In the genomic region with DNA sequence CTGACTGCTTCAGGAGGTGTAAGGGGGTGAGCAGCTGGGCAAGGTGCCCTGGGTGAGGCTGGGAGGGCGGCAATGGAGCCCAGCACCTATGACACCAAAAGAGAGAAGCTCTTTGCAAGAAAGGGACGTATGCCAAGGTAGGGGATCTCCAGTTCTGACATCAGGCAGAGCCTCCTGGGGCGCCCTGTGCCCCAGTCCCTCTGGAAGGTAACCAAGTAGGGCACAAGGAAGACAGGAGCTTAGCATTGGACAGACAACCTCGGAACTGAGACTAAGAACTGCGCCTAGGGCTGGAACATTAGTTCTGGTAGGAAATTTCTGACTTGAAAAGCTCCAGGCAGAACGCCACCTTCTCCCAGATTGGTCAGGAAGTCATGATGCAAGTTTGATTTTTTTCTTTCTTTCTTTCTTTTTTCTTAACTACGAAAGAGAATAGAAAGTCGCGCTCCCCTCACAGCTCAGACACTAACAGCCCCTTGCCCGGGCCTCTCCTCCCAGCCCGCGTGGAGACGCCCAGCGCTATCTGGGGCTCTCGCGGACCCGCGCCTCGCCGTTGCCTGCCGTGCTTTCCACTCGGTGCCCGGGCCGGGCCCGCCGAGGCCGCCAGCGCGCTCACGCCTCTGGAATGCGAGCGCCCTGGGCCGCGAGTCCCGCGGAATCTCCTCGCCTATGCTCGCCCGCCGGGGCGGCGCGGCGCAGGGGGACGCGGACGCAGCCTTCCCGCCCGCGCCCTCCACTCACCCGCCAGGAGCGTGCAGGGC, we compare ENCODE assay signal across 7 mouse cellular contexts. TPM values are rescaled to one million over a fixed set of nuclear protein-coding genes. Genes with fewer than 3 reads are reported as not detected.
DNase-seq lines count a peak whose midpoint lies in the region; ATAC-seq and TF ChIP-seq lines count a peak whose summit lies in the region.

No protein-coding gene starts in this region.

- H3K27ac ChIP-seq in ES-Bruce4 (ENCODE audit: insufficient read depth, low read length): no peak overlapping the region
- peak overlapping the region; percentile 91 for H3K27ac ChIP-seq in forebrain, embryonic 10.5 days
- H3K27ac ChIP-seq in hindbrain, embryonic 15.5 days (replicated peaks): peak overlapping the region; percentile 16
- peak overlapping the region; percentile 98 for H3K27ac ChIP-seq in liver, embryonic 12.5 days
- no peak overlapping the region for H3K27ac ChIP-seq in neural tube, embryonic 14.5 days (ENCODE audit: low read depth, low read length)

- TF ChIP-seq EP300 in ES-Bruce4 (IDR thresholded peaks at IDR 0.05; ENCODE audit: insufficient read depth, low read depth, low read length): no peak

- H3K4me2 ChIP-seq in hindbrain, embryonic 15.5 days: peak overlapping the region; percentile 76
- H3K4me2 ChIP-seq in liver, embryonic 12.5 days: peak overlapping the region; percentile 98
- H3K4me2 ChIP-seq in neural tube, embryonic 14.5 days (ENCODE audit: low read depth, low read length): peak overlapping the region; percentile 79

- 4% methylated on average over 52 of the region's 52 CpGs for WGBS in forebrain, embryonic 10.5 days
- 5% methylated on average over 52 of the region's 52 CpGs for whole genome bisulfite sequencing in hindbrain, embryonic 15.5 days
- WGBS in liver, embryonic 12.5 days (ENCODE audit: insufficient replicate concordance): 2% methylated on average over 52 of the region's 52 CpGs
- WGBS in neural tube, embryonic 14.5 days: 4% methylated on average over 47 of the region's 52 CpGs

- 0 out of 2 replicates have a peak, but pooled peaks cover 4% of the 10 kb centered on the region for H3K36me3 ChIP-seq in ES-Bruce4 (ENCODE audit: control insufficient read depth, insufficient read depth, low read length, poor library complexity, severe bottlenecking)
- H3K36me3 ChIP-seq in forebrain, embryonic 10.5 days (replicated peaks): peaks cover 6% of the 10 kb centered on the region; the same call in 1 of the 2 replicates
- no peaks in the 10 kb centered on the region for H3K36me3 ChIP-seq in hindbrain, embryonic 15.5 days
- H3K36me3 ChIP-seq in liver, embryonic 12.5 days: peaks cover 14% of the 10 kb centered on the region
- no peaks in the 10 kb centered on the region for H3K36me3 ChIP-seq in neural tube, embryonic 14.5 days (ENCODE audit: control insufficient read depth, insufficient read depth, low read length)

- ATAC-seq in hindbrain, embryonic 15.5 days (ENCODE audit: low FRiP score, low read depth): 0 out of 2 replicates have a peak, but pooled peaks have one; percentile 36
- ATAC-seq in liver, embryonic 12.5 days: peak; percentile 22; the same call in 1 of the 2 replicates
- 0 out of 2 replicates have a peak, but pooled peaks have one; percentile 51 for ATAC-seq in neural tube, embryonic 14.5 days (ENCODE audit: low read depth)

- intact Hi-C loops in left cerebral cortex, postnatal 14 days (cut with DNase I): no loop called here

- H3K9ac ChIP-seq in ES-Bruce4 (ENCODE audit: low read depth, poor library complexity, severe bottlenecking): peak overlapping the region; percentile 96
- peak overlapping the region; percentile 46 for H3K9ac ChIP-seq in hindbrain, embryonic 15.5 days
- H3K9ac ChIP-seq in liver, embryonic 12.5 days: peak overlapping the region; percentile 99
- H3K9ac ChIP-seq in neural tube, embryonic 14.5 days (replicated peaks; ENCODE audit: low read depth, low read length): peak overlapping the region; percentile 65

- no peak for TF ChIP-seq CTCF in ES-Bruce4 (IDR thresholded peaks at IDR 0.05; ENCODE audit: low read depth, low read length)

- no peak for TF ChIP-seq POLR2A in ES-Bruce4 (IDR thresholded peaks at IDR 0.05; ENCODE audit: insufficient read depth, low read length)

- H3K9me3 ChIP-seq in ES-Bruce4 (replicated peaks; ENCODE audit: control insufficient read depth, insufficient read depth, low read length, poor library complexity, severe bottlenecking): no peaks in the 10 kb centered on the region
- no peaks in the 10 kb centered on the region for H3K9me3 ChIP-seq in forebrain, embryonic 10.5 days
- H3K9me3 ChIP-seq in hindbrain, embryonic 15.5 days: no peaks in the 10 kb centered on the region
- no peaks in the 10 kb centered on the region for H3K9me3 ChIP-seq in liver, embryonic 12.5 days (replicated peaks)
- no peaks in the 10 kb centered on the region for H3K9me3 ChIP-seq in neural tube, embryonic 14.5 days (ENCODE audit: control insufficient read depth, low read length)

- peaks cover 5% of the 10 kb centered on the region for H3K4me1 ChIP-seq in ES-Bruce4 (ENCODE audit: control insufficient read depth, insufficient read depth, low read length)
- peaks cover 56% of the 10 kb centered on the region for H3K4me1 ChIP-seq in forebrain, embryonic 10.5 days
- peaks cover 14% of the 10 kb centered on the region for H3K4me1 ChIP-seq in hindbrain, embryonic 15.5 days (replicated peaks)
- H3K4me1 ChIP-seq in liver, embryonic 12.5 days: peaks cover 77% of the 10 kb centered on the region
- 0 out of 2 replicates have a peak, but pooled peaks cover 2% of the 10 kb centered on the region for H3K4me1 ChIP-seq in neural tube, embryonic 14.5 days (ENCODE audit: control insufficient read depth, insufficient read depth, low read length)

- DNase-seq in ZHBTc4 (ENCODE audit: low read depth, low spot score): peak; percentile 72
- peak; percentile 59 for DNase-seq in forebrain, embryonic 10.5 days (ENCODE audit: extremely low spot score, low spot score)
- DNase-seq in left cerebral cortex, postnatal 14 days (ENCODE audit: low spot score in 2 of 2): no peak

- H3K4me3 ChIP-seq in ES-Bruce4 (ENCODE audit: low read depth, low read length): peak overlapping the region; percentile 68
- peak overlapping the region; percentile 68 for H3K4me3 ChIP-seq in forebrain, embryonic 10.5 days
- H3K4me3 ChIP-seq in hindbrain, embryonic 15.5 days: peak overlapping the region; percentile 46
- H3K4me3 ChIP-seq in liver, embryonic 12.5 days: peak overlapping the region; percentile 93
- H3K4me3 ChIP-seq in neural tube, embryonic 14.5 days (ENCODE audit: low read depth, low read length): peak overlapping the region; percentile 49

- H3K27me3 ChIP-seq in ES-Bruce4 (ENCODE audit: control insufficient read depth, insufficient read depth, low read length, poor library complexity, severe bottlenecking): no peaks in the 10 kb centered on the region
- H3K27me3 ChIP-seq in forebrain, embryonic 10.5 days (ENCODE audit: poor library complexity, severe bottlenecking): peaks cover 38% of the 10 kb centered on the region
- peaks cover 32% of the 10 kb centered on the region for H3K27me3 ChIP-seq in hindbrain, embryonic 15.5 days
- H3K27me3 ChIP-seq in liver, embryonic 12.5 days (replicated peaks): no peaks in the 10 kb centered on the region
- peaks cover 20% of the 10 kb centered on the region for H3K27me3 ChIP-seq in neural tube, embryonic 14.5 days (ENCODE audit: control insufficient read depth, insufficient read depth, low read length)

RNA-seq across cellular contexts. Expression of gene Piezo1, which starts 0.7 kb away (rescaled TPM):
- polyA plus RNA-seq in ES-Bruce4 (2011; ENCODE audit: insufficient read depth, insufficient read length, low read depth, missing spikeins): 59.4 and 61.6 TPM in 2 replicates
- 6.1 and 8.8 TPM in 2 replicates for polyA plus RNA-seq in forebrain, embryonic 10.5 days (2016; fragmentation: Nextera tagmentation; extraction: Ambion mirVana)
- 2.2 and 2.8 TPM in 2 replicates for polyA plus RNA-seq in hindbrain, embryonic 15.5 days (2015; fragmentation: Nextera tagmentation; extraction: Ambion mirVana)
- 21.7 and 24.4 TPM in 2 replicates for polyA plus RNA-seq in liver, embryonic 12.5 days (2016; fragmentation: Nextera tagmentation; extraction: Ambion mirVana)
- polyA plus RNA-seq in neural tube, embryonic 14.5 days (2014; fragmentation: Nextera tagmentation; extraction: Ambion mirVana): 1.2 and 3.0 TPM in 2 replicates
- 10 to 100 TPM; 10.1 to 12.2 TPM for total RNA-seq in left cerebral cortex, postnatal 14 days (2021)

RNA-seq across cellular contexts. Expression of gene Cdt1, which starts 17.4 kb away (rescaled TPM):
- 63.7 and 68.6 TPM in 2 replicates for polyA plus RNA-seq in ES-Bruce4 (2011; ENCODE audit: insufficient read depth, insufficient read length, low read depth, missing spikeins)
- 73.2 and 79.8 TPM in 2 replicates for polyA plus RNA-seq in forebrain, embryonic 10.5 days (2016; fragmentation: Nextera tagmentation; extraction: Ambion mirVana)
- polyA plus RNA-seq in hindbrain, embryonic 15.5 days (2015; fragmentation: Nextera tagmentation; extraction: Ambion mirVana): 10.6 and 11.5 TPM in 2 replicates
- polyA plus RNA-seq in liver, embryonic 12.5 days (2016; fragmentation: Nextera tagmentation; extraction: Ambion mirVana): 65.7 and 66.8 TPM in 2 replicates
- 4.7 TPM in 2 replicates for polyA plus RNA-seq in neural tube, embryonic 14.5 days (2014; fragmentation: Nextera tagmentation; extraction: Ambion mirVana)
- 1 to 10 TPM; 2.2 to 3.5 TPM for total RNA-seq in left cerebral cortex, postnatal 14 days (2021)

RNA-seq across cellular contexts. Expression of gene Aprt, which starts 26.3 kb away (rescaled TPM):
- 325 and 344 TPM in 2 replicates for polyA plus RNA-seq in ES-Bruce4 (2011; ENCODE audit: insufficient read depth, insufficient read length, low read depth, missing spikeins)
- polyA plus RNA-seq in forebrain, embryonic 10.5 days (2016; fragmentation: Nextera tagmentation; extraction: Ambion mirVana): 313 and 321 TPM in 2 replicates
- 170 and 179 TPM in 2 replicates for polyA plus RNA-seq in hindbrain, embryonic 15.5 days (2015; fragmentation: Nextera tagmentation; extraction: Ambion mirVana)
- 226 and 253 TPM in 2 replicates for polyA plus RNA-seq in liver, embryonic 12.5 days (2016; fragmentation: Nextera tagmentation; extraction: Ambion mirVana)
- 170 and 179 TPM in 2 replicates for polyA plus RNA-seq in neural tube, embryonic 14.5 days (2014; fragmentation: Nextera tagmentation; extraction: Ambion mirVana)
- total RNA-seq in left cerebral cortex, postnatal 14 days (2021): 10 to 100 TPM; 73.7 to 81.1 TPM

Comparison
In these comparisons a context has a peak if more than half of its experiments do, and no peak if none do; other contexts are left out.
1. H3K27ac ChIP-seq: peak in forebrain, embryonic 10.5 days (single experiment), hindbrain, embryonic 15.5 days (single experiment) and liver, embryonic 12.5 days (single experiment); none in ES-Bruce4 (single experiment) and neural tube, embryonic 14.5 days (single experiment).
2. H3K9ac ChIP-seq: peak in every context shown above with its lines; median percentile 99 in liver, embryonic 12.5 days; 96 in ES-Bruce4; 65 in neural tube, embryonic 14.5 days; 46 in hindbrain, embryonic 15.5 days.
3. DNase-seq: peak in ZHBTc4 (single experiment) and forebrain, embryonic 10.5 days (single experiment); none in left cerebral cortex, postnatal 14 days (0 of 2).
4. Peak in every context shown above with its lines, with median percentiles within 50 percentile points of each other: H3K4me3 ChIP-seq, ATAC-seq and H3K4me2 ChIP-seq.